Mouse (Mus musculus) stomach, postnatal 0 days (tissue): ENCODE results near the gene Lyar. TPM values are rescaled to one million over a fixed set of nuclear protein-coding genes. Genes with fewer than 3 reads are reported as not detected.

ENCODE experiments used
- ATAC-seq: fragments of 200-750 bp; cut with Nextera tagmentation; 2 replicates; pipeline ENCODE4 v1.8.0; 2017; ENCODE audit not compliant: low FRiP score, low TSS enrichment
- DNase-seq: peaks from one replicate; pipeline ENCODE4 v3.0.0-alpha.2; 2016; ENCODE audit warnings: low spot score
- H3K27ac ChIP-seq: fragments of 300-500 bp; sonication (generic); replicated peaks from 2 replicates; pipeline ENCODE4 v1.5.1; 2014; ENCODE audit warnings: mild to moderate bottlenecking, control low read depth
- H3K27me3 ChIP-seq: fragments of 300-500 bp; sonication (generic); 2 replicates; pipeline ENCODE4 v1.6.1; 2014; ENCODE audit warnings: low read length; ENCODE audit not compliant: control insufficient read depth, insufficient read depth
- H3K36me3 ChIP-seq: fragments of 300-500 bp; sonication (generic); 2 replicates; pipeline ENCODE4 v1.6.1; 2014; ENCODE audit warnings: low read length, mixed read lengths; ENCODE audit not compliant: control insufficient read depth, insufficient read depth
- H3K4me1 ChIP-seq: fragments of 300-500 bp; sonication (generic); replicated peaks from 2 replicates; pipeline ENCODE4 v1.6.1; 2014; ENCODE audit warnings: antibody characterized with exemption; ENCODE audit not compliant: control insufficient read depth, insufficient read depth
- H3K4me2 ChIP-seq: fragments of 300-500 bp; sonication (generic); replicated peaks from 2 replicates; pipeline ENCODE4 v1.6.1; 2014; ENCODE audit warnings: low read depth, mild to moderate bottlenecking, control low read depth, moderate library complexity
- H3K4me3 ChIP-seq: fragments of 300-500 bp; sonication (generic); 2 replicates; pipeline ENCODE4 v1.5.1; 2014; ENCODE audit warnings: low read depth, low read length, control low read depth
- H3K9ac ChIP-seq: fragments of 300-500 bp; sonication (generic); 2 replicates; pipeline ENCODE4 v1.6.1; 2014; ENCODE audit warnings: mild to moderate bottlenecking, low read length, control low read depth, mixed read lengths
- H3K9me3 ChIP-seq: fragments of 300-500 bp; sonication (generic); 2 replicates; pipeline ENCODE4 v1.6.1; 2016; ENCODE audit warnings: low read length; ENCODE audit not compliant: control insufficient read depth
- CTCF ChIP-seq: IDR thresholded peaks from 2 replicates; pipeline ENCODE4 v1.5.1; 2016; ENCODE audit warnings: antibody characterized with exemption, low read depth, mild to moderate bottlenecking, moderate library complexity
- EP300 ChIP-seq: optimal IDR thresholded peaks from 2 replicates; pipeline ENCODE3; 2016; ENCODE audit warnings: antibody characterized with exemption
- WGBS: fragments of 180-500 bp; shearing (Covaris S2); extraction: QIAGEN DNeasy Blood & Tissue Kit; methylation state at CpG from one replicate; pipeline ENCODE4 v1.1.7; 2014; 5-methylcytosine and 5-hydroxymethylcytosine counted together
- polyA plus RNA-seq: library from polyadenylated mRNA; unstranded; fragments of >200 nt; fragmentation: Nextera tagmentation; extraction: Ambion mirVana; gene quantifications from 2 replicates; pipeline ENCODE4 v1.2.1, GENCODE M21; 2015

Gene Lyar
- polyA plus RNA-seq, 1 experiment from 2014 or later, result 50.1 TPM

DNA sequence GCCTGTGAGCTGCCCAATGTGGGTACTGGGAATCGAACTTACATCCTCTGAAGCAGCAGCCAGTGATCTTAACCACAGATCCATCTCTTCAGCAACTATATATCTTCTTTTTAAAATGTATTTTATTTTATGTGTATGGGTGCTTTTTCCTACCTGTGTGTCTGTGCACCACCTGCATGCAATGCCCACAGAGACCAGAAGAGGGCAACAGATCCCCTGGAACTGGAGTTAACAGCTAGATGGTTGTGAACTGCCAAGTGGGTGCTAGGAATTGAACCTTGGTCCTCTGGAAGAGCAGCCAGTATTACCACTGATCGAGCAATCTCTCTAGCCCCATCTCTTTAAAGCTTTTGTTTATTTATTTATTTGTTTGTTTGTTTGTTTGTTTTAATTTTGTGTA lies 16.4 kb downstream of the Lyar start:
- WGBS, result 90% methylated on average over 2 of the region's 2 CpGs
- DNase-seq (no peak), ATAC-seq (no peak)
- Histone ChIP-seq H3K4me3 (no peak overlapping the region), H3K36me3 (peaks cover 12% of the 10 kb centered on the region), H3K27me3 (no peaks in the 10 kb centered on the region), H3K9ac (no peak overlapping the region), H3K4me2 (no peak overlapping the region), H3K4me1 (no peaks in the 10 kb centered on the region), H3K9me3 (no peaks in the 10 kb centered on the region), H3K27ac (no peak overlapping the region)
- no peak for TF ChIP-seq EP300
- TF ChIP-seq CTCF, result peak; percentile 40

DNA sequence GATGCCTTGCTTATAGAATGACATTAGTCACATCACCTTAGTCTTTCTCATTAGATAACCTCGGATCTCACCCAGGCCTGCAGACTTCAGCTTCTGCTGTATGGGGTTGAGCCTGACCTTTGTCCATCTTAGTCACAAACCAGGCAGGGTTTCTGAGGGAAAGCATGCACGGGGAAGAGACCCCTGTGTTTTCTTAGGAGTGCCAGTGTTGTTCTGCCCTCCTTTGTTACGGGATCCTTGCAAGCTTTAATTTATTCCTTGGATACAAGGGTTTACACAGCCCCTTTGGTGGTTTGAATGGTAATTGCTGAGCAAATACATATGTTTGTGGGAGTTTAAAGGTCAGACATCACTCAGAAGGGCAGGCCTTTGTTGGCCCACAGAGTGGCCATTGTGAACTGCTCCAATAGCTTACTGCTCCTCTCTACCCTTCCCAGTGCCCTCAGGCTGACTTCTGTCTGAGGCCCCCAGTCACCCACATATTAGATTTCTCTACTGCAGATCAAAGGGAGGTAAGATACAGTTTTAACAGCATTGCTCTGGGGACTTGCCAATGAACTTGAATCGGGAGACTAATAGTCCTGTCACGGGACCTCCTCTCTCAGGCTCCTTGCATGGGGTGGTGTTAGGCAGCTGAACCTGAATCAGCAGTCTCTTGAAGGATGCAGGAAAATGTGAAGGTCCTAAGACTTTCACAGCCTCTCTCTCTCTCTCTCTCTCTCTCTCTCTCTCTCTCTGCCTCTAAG lies 20.6 kb downstream of the Lyar start:
- H3K27ac ChIP-seq, result no peak overlapping the region
- H3K4me3 ChIP-seq, result no peak overlapping the region
- WGBS, result 41% methylated on average over 5 of the region's 5 CpGs
- DNase-seq (no peak), ATAC-seq (no peak)
- no peak overlapping the region for H3K9ac ChIP-seq
- H3K9me3 ChIP-seq, result no peaks in the 10 kb centered on the region
- H3K4me2 ChIP-seq, result no peak overlapping the region
- H3K4me1 ChIP-seq, result no peaks in the 10 kb centered on the region
- TF ChIP-seq CTCF (no peak), EP300 (no peak)
- no peaks in the 10 kb centered on the region for H3K27me3 ChIP-seq
- H3K36me3 ChIP-seq, result no peaks in the 10 kb centered on the region

DNA sequence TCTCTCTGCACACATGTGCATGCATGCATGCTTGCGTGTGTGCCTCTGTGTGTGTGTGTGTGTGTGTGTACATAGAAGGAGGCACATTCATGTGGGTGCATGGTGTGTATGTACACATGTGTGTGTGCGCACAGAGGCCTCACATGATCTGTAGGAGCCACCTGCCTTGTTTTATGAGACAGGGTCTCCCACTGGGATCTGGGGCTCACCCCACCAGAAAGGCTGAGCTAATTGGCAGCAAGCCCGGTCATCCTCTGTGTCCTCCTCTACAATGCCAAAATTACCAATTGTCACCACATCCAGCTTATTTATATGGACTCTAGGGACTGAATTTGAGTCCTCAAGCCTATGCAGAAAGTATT lies 21.2 kb downstream of the Lyar start:
- WGBS, result 81% methylated on average over 3 of the region's 3 CpGs
- no peak for TF ChIP-seq CTCF
- TF ChIP-seq EP300, result no peak
- no peaks in the 10 kb centered on the region for H3K4me1 ChIP-seq
- no peak overlapping the region for H3K4me3 ChIP-seq
- no peak overlapping the region for H3K9ac ChIP-seq
- no peak overlapping the region for H3K4me2 ChIP-seq
- H3K27ac ChIP-seq, result no peak overlapping the region
- ATAC-seq (no peak), DNase-seq (no peak)
- no peaks in the 10 kb centered on the region for H3K27me3 ChIP-seq
- H3K9me3 ChIP-seq, result no peaks in the 10 kb centered on the region
- no peaks in the 10 kb centered on the region for H3K36me3 ChIP-seq

DNA sequence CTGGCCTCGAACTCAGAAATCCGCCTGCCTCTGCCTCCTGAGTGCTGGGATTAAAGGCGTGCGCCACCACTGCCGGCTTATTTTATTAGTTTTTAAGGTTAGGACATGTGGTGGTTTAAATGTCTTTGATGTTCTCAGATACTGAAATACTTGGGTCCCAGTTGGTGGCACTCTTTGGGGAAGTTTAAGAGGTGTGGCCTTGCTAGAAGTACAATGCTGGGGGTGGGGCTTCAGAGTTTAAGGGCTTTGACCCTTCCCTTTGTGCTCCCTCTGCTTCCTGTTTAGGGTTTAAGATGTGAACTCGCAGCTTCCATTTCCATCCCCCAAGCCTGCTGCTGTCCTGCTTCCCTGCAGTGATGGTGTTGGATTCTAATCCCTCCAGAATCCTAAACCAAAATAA lies 21.7 kb downstream of the Lyar start:
- ATAC-seq (no peak), DNase-seq (no peak)
- TF ChIP-seq CTCF (no peak), EP300 (no peak)
- H3K9me3 ChIP-seq, result no peaks in the 10 kb centered on the region
- H3K4me2 ChIP-seq, result no peak overlapping the region
- H3K4me3 ChIP-seq, result no peak overlapping the region
- WGBS, result 81% methylated on average over 6 of the region's 6 CpGs
- H3K27ac ChIP-seq, result no peak overlapping the region
- H3K27me3 ChIP-seq, result no peaks in the 10 kb centered on the region
- H3K4me1 ChIP-seq, result no peaks in the 10 kb centered on the region
- no peaks in the 10 kb centered on the region for H3K36me3 ChIP-seq
- no peak overlapping the region for H3K9ac ChIP-seq

DNA sequence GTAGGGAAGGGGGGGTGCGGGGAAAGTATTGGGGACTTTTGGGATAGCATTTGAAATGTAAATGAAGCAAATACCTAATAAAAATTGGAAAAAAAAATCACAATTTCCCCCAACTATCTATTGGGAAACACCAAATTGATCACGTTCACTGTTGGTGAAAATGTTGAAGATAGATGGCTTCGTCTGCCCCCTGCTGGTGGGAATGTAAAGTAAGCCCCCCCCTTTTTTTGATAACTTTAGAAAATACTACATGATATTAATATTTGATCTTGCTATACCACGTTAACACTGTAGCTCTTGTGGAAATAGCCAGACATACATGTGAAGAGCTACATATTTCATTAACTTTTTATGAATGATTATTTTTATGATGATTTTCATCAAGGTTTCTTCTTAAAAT lies 34.9 kb downstream of the Lyar start:
- no peak for DNase-seq
- Histone ChIP-seq H3K9me3 (no peaks in the 10 kb centered on the region), H3K9ac (no peak overlapping the region), H3K27ac (no peak overlapping the region), H3K27me3 (no peaks in the 10 kb centered on the region), H3K36me3 (no peaks in the 10 kb centered on the region), H3K4me3 (no peak overlapping the region), H3K4me1 (no peaks in the 10 kb centered on the region), H3K4me2 (no peak overlapping the region)
- no peak for ATAC-seq
- WGBS, result 35% methylated on average over 4 of the region's 4 CpGs
- TF ChIP-seq EP300 (no peak), CTCF (peak; percentile 55)

DNA sequence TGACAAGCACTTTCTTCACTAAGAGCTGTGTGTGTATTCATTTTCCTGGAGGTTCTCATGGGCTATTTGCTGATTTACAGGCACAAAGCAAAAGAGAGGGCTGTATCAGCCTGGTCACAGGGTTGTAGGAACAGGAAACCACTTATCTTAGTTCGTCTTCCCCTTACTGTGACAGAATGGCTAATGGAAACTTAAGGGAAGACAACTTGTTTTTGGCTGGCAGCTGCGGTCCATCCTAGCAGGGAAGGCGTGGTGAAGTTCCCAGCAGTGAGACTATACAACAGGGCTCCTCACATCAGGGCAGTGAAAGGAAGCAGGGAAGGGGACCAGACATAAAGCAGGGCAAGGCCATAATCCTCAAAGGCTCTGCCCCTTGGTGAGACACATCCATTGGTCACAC lies 35.4 kb downstream of the Lyar start:
- no peak overlapping the region for H3K4me2 ChIP-seq
- no peak for ATAC-seq
- no peaks in the 10 kb centered on the region for H3K27me3 ChIP-seq
- H3K9me3 ChIP-seq, result no peaks in the 10 kb centered on the region
- DNase-seq, result no peak
- H3K36me3 ChIP-seq, result no peaks in the 10 kb centered on the region
- TF ChIP-seq CTCF (no peak), EP300 (no peak)
- H3K4me1 ChIP-seq, result no peaks in the 10 kb centered on the region
- H3K27ac ChIP-seq, result no peak overlapping the region
- H3K9ac ChIP-seq, result no peak overlapping the region
- no peak overlapping the region for H3K4me3 ChIP-seq
- 74% methylated on average over 3 of the region's 3 CpGs for WGBS
